Mouse (Mus musculus) liver, embryonic 12.5 days (tissue): ENCODE results near the gene Sympk. TPM values are rescaled to one million over a fixed set of nuclear protein-coding genes. Genes with fewer than 3 reads are reported as not detected.

ENCODE experiments used
- ATAC-seq: fragments of 200-750 bp; cut with Nextera tagmentation; 2 replicates; pipeline ENCODE4 v1.8.0; 2017; ENCODE audit warnings: moderate number of reproducible peaks, mild to moderate bottlenecking, moderate library complexity
- H3K27ac ChIP-seq: fragments of 300-500 bp; sonication (generic); 2 replicates; pipeline ENCODE4 v1.5.1; 2016; ENCODE audit warnings: mild to moderate bottlenecking
- H3K27me3 ChIP-seq: fragments of 300-500 bp; sonication (generic); replicated peaks from 2 replicates; pipeline ENCODE4 v1.6.1; 2016; ENCODE audit warnings: mild to moderate bottlenecking, moderate library complexity
- H3K36me3 ChIP-seq: fragments of 300-500 bp; sonication (generic); 2 replicates; pipeline ENCODE4 v1.6.1; 2016; ENCODE audit warnings: mild to moderate bottlenecking, moderate library complexity
- H3K4me1 ChIP-seq: fragments of 300-500 bp; sonication (generic); 2 replicates; pipeline ENCODE4 v1.6.1; 2016
- H3K4me2 ChIP-seq: fragments of 300-500 bp; sonication (generic); 2 replicates; pipeline ENCODE4 v1.6.1; 2016; ENCODE audit warnings: mild to moderate bottlenecking, moderate library complexity
- H3K4me3 ChIP-seq: fragments of 300-500 bp; sonication (generic); 2 replicates; pipeline ENCODE4 v1.5.1; 2016; ENCODE audit warnings: mild to moderate bottlenecking, moderate library complexity
- H3K9ac ChIP-seq: fragments of 300-500 bp; sonication (generic); 2 replicates; pipeline ENCODE4 v1.6.1; 2016; ENCODE audit warnings: mild to moderate bottlenecking, moderate library complexity
- H3K9me3 ChIP-seq: fragments of 300-500 bp; sonication (generic); replicated peaks from 2 replicates; pipeline ENCODE4 v1.6.1; 2016; ENCODE audit warnings: mild to moderate bottlenecking, moderate library complexity
- WGBS: fragments of 180-500 bp; shearing (Covaris S2); methylation state at CpG from one replicate; pipeline ENCODE4 v1.1.7; 2016; ENCODE audit not compliant: insufficient replicate concordance; 5-methylcytosine and 5-hydroxymethylcytosine counted together
- polyA plus RNA-seq: library from polyadenylated mRNA; unstranded; fragments of >200 nt; fragmentation: Nextera tagmentation; extraction: Ambion mirVana; gene quantifications from 2 replicates; pipeline ENCODE4 v1.2.1, GENCODE M21; 2016

Sympk gene
- polyA plus RNA-seq, 1 experiment from 2014 or later, result 33.3 TPM

- ATAC-seq, result peak; percentile 42
- WGBS, result 68% methylated on average over 6 of the region's 6 CpGs
- H3K9me3 ChIP-seq, result no peaks in the 10 kb centered on the region
- peaks cover 29% of the 10 kb centered on the region for H3K4me1 ChIP-seq
- H3K4me3 ChIP-seq, result no peak overlapping the region
- no peaks in the 10 kb centered on the region for H3K27me3 ChIP-seq
- peaks cover 60% of the 10 kb centered on the region for H3K36me3 ChIP-seq
- H3K27ac ChIP-seq, result no peak overlapping the region
- H3K4me2 ChIP-seq, result no peak overlapping the region
- no peak overlapping the region for H3K9ac ChIP-seq
Observed at GRCm38 (mm10) chr7:19029084-19029653, 5.0 kb downstream of the Sympk start.

- no peaks in the 10 kb centered on the region for H3K9me3 ChIP-seq
- 75% methylated on average over 4 of the region's 4 CpGs for WGBS
- H3K27me3 ChIP-seq, result no peaks in the 10 kb centered on the region
- H3K36me3 ChIP-seq, result peaks cover 85% of the 10 kb centered on the region
- H3K4me3 ChIP-seq, result no peak overlapping the region
- no peak overlapping the region for H3K27ac ChIP-seq
- H3K9ac ChIP-seq, result no peak overlapping the region
- ATAC-seq, result no peak
- H3K4me2 ChIP-seq, result no peak overlapping the region
- peaks cover 10% of the 10 kb centered on the region for H3K4me1 ChIP-seq
Observed at GRCm38 (mm10) chr7:19031641-19032040, 7.5 kb downstream of the Sympk start.

DNA sequence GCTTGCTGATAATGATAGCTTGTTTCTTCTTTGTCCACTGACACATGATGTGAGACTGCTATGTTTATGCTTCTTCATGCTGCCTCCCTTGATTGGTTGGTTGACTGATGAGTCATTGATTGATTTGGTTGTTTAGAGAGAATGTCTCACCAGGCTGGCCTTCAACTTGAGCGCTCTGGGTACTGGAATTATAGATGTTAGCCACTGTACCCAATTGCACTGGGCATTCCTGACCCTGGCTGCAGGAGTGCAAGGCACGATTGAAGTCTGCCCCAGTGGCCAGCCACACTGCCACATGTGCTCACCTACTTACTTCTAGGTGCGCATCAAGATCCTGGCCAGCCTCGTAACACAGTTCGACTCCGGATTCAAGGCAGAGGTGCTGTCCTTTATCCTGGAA, 20.4 kb downstream of the Sympk start:
- Histone ChIP-seq H3K27ac (no peak overlapping the region), H3K4me2 (no peak overlapping the region), H3K36me3 (peaks cover 100% of the 10 kb centered on the region), H3K9me3 (no peaks in the 10 kb centered on the region), H3K4me3 (no peak overlapping the region), H3K27me3 (no peaks in the 10 kb centered on the region), H3K4me1 (no peaks in the 10 kb centered on the region), H3K9ac (no peak overlapping the region)
- 93% methylated on average over 6 of the region's 6 CpGs for WGBS
- ATAC-seq, result no peak

GRCm38 (mm10) chr7:19046286-19047069, 22.3 kb downstream of the Sympk start:
- H3K36me3 ChIP-seq, result peaks cover 100% of the 10 kb centered on the region
- H3K27ac ChIP-seq, result no peak overlapping the region
- no peak overlapping the region for H3K4me3 ChIP-seq
- no peaks in the 10 kb centered on the region for H3K27me3 ChIP-seq
- H3K9me3 ChIP-seq, result no peaks in the 10 kb centered on the region
- no peak for ATAC-seq
- WGBS, result 92% methylated on average over 11 of the region's 11 CpGs
- H3K9ac ChIP-seq, result no peak overlapping the region
- H3K4me1 ChIP-seq, result no peaks in the 10 kb centered on the region
- H3K4me2 ChIP-seq, result no peak overlapping the region

- no peak for ATAC-seq
- H3K36me3 ChIP-seq, result peaks cover 100% of the 10 kb centered on the region
- no peak overlapping the region for H3K4me2 ChIP-seq
Observed at GRCm38 (mm10) chr7:19048006-19048527, 23.9 kb downstream of the Sympk start.

GRCm38 (mm10) chr7:19049252-19049651, 25.1 kb downstream of the Sympk start:
- no peak overlapping the region for H3K4me3 ChIP-seq
- WGBS, result 82% methylated on average over 5 of the region's 5 CpGs
- ATAC-seq, result no peak
- H3K4me2 ChIP-seq, result no peak overlapping the region
- no peak overlapping the region for H3K9ac ChIP-seq
- no peaks in the 10 kb centered on the region for H3K9me3 ChIP-seq
- peaks cover 100% of the 10 kb centered on the region for H3K36me3 ChIP-seq
- H3K27me3 ChIP-seq, result no peaks in the 10 kb centered on the region
- H3K4me1 ChIP-seq, result no peaks in the 10 kb centered on the region
- H3K27ac ChIP-seq, result no peak overlapping the region

More at GRCm38 (mm10) chr7:19048006-19048527, 23.9 kb downstream of the Sympk start:
- Histone ChIP-seq H3K9ac (no peak overlapping the region), H3K9me3 (no peaks in the 10 kb centered on the region), H3K27ac (no peak overlapping the region), H3K4me1 (no peaks in the 10 kb centered on the region), H3K4me3 (no peak overlapping the region), H3K27me3 (no peaks in the 10 kb centered on the region)
- WGBS, result 82% methylated on average over 14 of the region's 14 CpGs

DNA sequence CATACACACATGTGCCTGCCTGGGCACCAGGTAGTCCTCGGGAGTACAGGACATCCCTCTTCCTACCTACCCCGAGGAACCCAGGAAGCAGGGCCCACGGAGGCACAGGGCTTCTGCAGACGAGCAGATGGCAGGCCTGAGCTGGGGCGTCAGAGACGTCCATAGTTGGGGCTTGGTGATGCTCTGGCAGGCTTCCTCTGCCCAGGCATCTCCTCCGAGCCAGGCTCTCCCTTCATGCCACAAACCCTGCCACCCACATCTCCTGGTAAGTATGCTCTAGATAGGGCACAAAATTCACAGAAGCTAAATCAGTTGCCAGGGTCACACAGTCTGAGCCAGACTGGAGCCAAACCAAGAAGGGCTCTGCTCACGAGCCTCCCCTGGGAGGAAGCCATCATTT, 26.0 kb downstream of the Sympk start:
- peak overlapping the region; percentile 31; the same call in 1 of the 2 replicates for H3K9ac ChIP-seq
- H3K36me3 ChIP-seq, result peaks cover 100% of the 10 kb centered on the region
- no peak overlapping the region for H3K4me2 ChIP-seq
- H3K27ac ChIP-seq, result no peak overlapping the region
- no peaks in the 10 kb centered on the region; the same call in 1 of the 2 replicates for H3K27me3 ChIP-seq
- WGBS, result 82% methylated on average over 8 of the region's 8 CpGs
- no peak for ATAC-seq
- H3K4me1 ChIP-seq, result no peaks in the 10 kb centered on the region
- H3K4me3 ChIP-seq, result no peak overlapping the region
- H3K9me3 ChIP-seq, result no peaks in the 10 kb centered on the region

- Histone ChIP-seq H3K9ac (no peak overlapping the region), H3K36me3 (peaks cover 93% of the 10 kb centered on the region)
- no peak for ATAC-seq
Observed at GRCm38 (mm10) chr7:19051161-19051560, 27.0 kb downstream of the Sympk start.

DNA sequence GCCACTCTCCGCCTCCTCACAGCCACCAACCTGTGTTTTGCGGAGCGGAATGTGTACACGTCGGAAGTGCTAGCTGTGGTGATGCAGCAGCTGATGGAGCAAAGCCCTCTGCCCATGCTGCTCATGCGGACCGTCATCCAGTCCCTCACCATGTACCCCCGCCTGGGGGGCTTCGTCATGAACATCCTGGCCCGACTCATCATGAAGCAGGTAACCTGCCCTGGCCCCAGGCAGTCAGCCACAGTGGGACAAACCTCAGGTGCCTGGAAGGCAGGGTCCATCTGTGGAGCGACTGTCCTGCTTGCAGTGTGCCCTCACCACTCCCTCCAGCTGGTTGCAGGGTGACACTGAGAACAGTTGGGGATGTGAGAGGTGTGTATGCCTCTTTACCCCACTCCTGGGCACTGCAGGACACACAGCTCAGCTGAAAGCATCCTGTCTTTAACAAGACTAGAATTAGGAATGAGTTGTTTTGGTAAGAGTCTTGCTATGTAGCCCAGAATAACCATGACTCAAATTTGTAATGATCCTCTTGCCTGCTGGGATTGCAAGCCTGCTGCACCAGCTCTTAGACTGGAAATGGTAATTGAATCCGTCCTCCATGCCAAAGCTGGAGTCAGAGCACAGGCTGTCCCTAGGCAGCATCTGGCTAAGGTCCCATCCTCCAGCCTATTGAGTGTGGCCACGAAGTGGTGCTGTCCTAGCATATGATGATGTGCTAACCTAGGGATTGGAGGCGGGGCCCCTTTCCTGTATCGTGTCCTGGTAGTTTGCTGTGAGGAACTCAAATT, 28.4 kb downstream of the Sympk start:
- no peak overlapping the region for H3K9ac ChIP-seq
- no peaks in the 10 kb centered on the region for H3K4me1 ChIP-seq
- H3K4me2 ChIP-seq, result no peak overlapping the region
- 84% methylated on average over 15 of the region's 15 CpGs for WGBS
- H3K4me3 ChIP-seq, result no peak overlapping the region
- no peak for ATAC-seq
- no peaks in the 10 kb centered on the region; the same call in 1 of the 2 replicates for H3K27me3 ChIP-seq
- H3K27ac ChIP-seq, result no peak overlapping the region
- H3K36me3 ChIP-seq, result peaks cover 79% of the 10 kb centered on the region
- H3K9me3 ChIP-seq, result no peaks in the 10 kb centered on the region

More at GRCm38 (mm10) chr7:19051161-19051560, 27.0 kb downstream of the Sympk start:
- Histone ChIP-seq H3K27me3 (no peaks in the 10 kb centered on the region; the same call in 1 of the 2 replicates), H3K4me2 (no peak overlapping the region), H3K9me3 (no peaks in the 10 kb centered on the region), H3K27ac (no peak overlapping the region), H3K4me3 (no peak overlapping the region), H3K4me1 (no peaks in the 10 kb centered on the region)
- WGBS, result 63% methylated on average over 4 of the region's 4 CpGs

GRCm38 (mm10) chr7:19053136-19053532, 29.0 kb downstream of the Sympk start:
- Histone ChIP-seq H3K27ac (no peak overlapping the region), H3K4me1 (no peaks in the 10 kb centered on the region), H3K36me3 (peaks cover 73% of the 10 kb centered on the region), H3K4me3 (no peak overlapping the region), H3K27me3 (no peaks in the 10 kb centered on the region; the same call in 1 of the 2 replicates), H3K9ac (no peak overlapping the region), H3K9me3 (no peaks in the 10 kb centered on the region), H3K4me2 (no peak overlapping the region)
- no peak for ATAC-seq
- WGBS, result 85% methylated on average over 7 of the region's 7 CpGs

- no peak within 1 kb of the TSS for H3K4me2 ChIP-seq
Observed at GRCm38 (mm10) chr7:19054047-19054776, 30.0 kb downstream of the Sympk start, which contains the start of gene Rsph6a. Gene Rsph6a (plus strand): TSS chr7:19054690.

More at GRCm38 (mm10) chr7:19054047-19054776, 30.0 kb downstream of the Sympk start, which contains the start of gene Rsph6a:
- ATAC-seq, result peak; percentile 28; the same call in 1 of the 2 replicates
- H3K27me3 ChIP-seq, result no peaks in the 10 kb centered on the region; the same call in 1 of the 2 replicates
- H3K9ac ChIP-seq, result no peak within 1 kb of the TSS
- H3K36me3 ChIP-seq, result peaks cover 62% of the 10 kb centered on the region
- H3K4me1 ChIP-seq, result no peaks in the 10 kb centered on the region
- H3K9me3 ChIP-seq, result no peaks in the 10 kb centered on the region
- no peak within 1 kb of the TSS for H3K27ac ChIP-seq
- no peak within 1 kb of the TSS for H3K4me3 ChIP-seq
- WGBS, result 60% methylated on average over 33 of the region's 33 CpGs
